Comparison of ENCODE assay signal across 17 mouse cellular contexts in the genomic region with DNA sequence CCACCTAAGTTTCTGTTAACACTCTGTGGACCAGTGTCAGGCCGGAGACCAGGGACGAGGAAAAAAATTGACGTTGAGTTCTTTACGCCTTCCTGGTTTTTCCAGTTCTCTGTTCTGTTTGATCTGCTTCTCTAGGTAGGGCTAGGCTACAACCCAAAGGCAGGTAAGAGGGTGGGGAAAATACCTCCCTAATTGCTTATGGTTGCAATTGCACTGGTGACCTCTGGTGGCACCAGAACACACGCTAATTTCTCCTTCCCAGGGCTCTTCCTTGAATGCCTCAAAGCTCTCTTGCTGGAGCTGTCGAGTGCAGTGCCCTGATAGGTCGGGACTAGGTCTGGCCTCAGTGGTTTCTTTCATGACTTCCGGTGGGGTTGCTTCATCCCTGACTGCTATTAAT. TPM values are rescaled to one million over a fixed set of nuclear protein-coding genes. Genes with fewer than 3 reads are reported as not detected.
DNase-seq lines count a peak whose midpoint lies in the region; ATAC-seq and TF ChIP-seq lines count a peak whose summit lies in the region.
"Had no signal": no experiment of that assay in that cellular context is flagged by ENCODE, and none has a peak within 500 bp of the region (broad histone marks: within the 10 kb centered on the region; RNA-seq: fewer than 3 reads in every experiment).

No protein-coding gene starts in this region.

- no peak overlapping the region for H3K4me3 ChIP-seq in hindbrain, postnatal 0 days (ENCODE audit: low read length)
- H3K4me3 ChIP-seq in hindbrain, embryonic 12.5 days, result no peak overlapping the region
- H3K4me3 ChIP-seq: hindbrain, embryonic 13.5 days; limb, embryonic 13.5 days; neural tube, embryonic 15.5 days had no signal

- no peak overlapping the region for H3K4me2 ChIP-seq in hindbrain, postnatal 0 days (ENCODE audit: low read depth, low read length)
- no peak overlapping the region for H3K4me2 ChIP-seq in hindbrain, embryonic 12.5 days (replicated peaks)
- H3K4me2 ChIP-seq: hindbrain, embryonic 13.5 days; limb, embryonic 13.5 days; neural tube, embryonic 15.5 days had no signal

- no peaks in the 10 kb centered on the region for H3K27me3 ChIP-seq in hindbrain, postnatal 0 days (ENCODE audit: insufficient read depth, low read length)
- H3K27me3 ChIP-seq in hindbrain, embryonic 12.5 days, result no peaks in the 10 kb centered on the region
- H3K27me3 ChIP-seq: hindbrain, embryonic 13.5 days; limb, embryonic 13.5 days; neural tube, embryonic 15.5 days had no signal

- TF ChIP-seq CTCF in hindbrain, postnatal 0 days (IDR thresholded peaks at IDR 0.05; ENCODE audit: low read depth), result peak; percentile 37; the same call in 1 of the 2 replicates

- WGBS in hindbrain, postnatal 0 days, result 62% methylated on average over 8 of the region's 8 CpGs
- WGBS in hindbrain, embryonic 12.5 days, result 58% methylated on average over 8 of the region's 8 CpGs

- no peak for ATAC-seq in hindbrain, postnatal 0 days
- no peak for ATAC-seq in hindbrain, embryonic 12.5 days (ENCODE audit: low FRiP score)

- no peaks in the 10 kb centered on the region for H3K9me3 ChIP-seq in hindbrain, postnatal 0 days (ENCODE audit: low read length)
- H3K9me3 ChIP-seq in hindbrain, embryonic 12.5 days (replicated peaks), result no peaks in the 10 kb centered on the region
- H3K9me3 ChIP-seq: neural tube, embryonic 15.5 days had no signal

- no peaks in the 10 kb centered on the region for H3K4me1 ChIP-seq in hindbrain, postnatal 0 days (ENCODE audit: insufficient read depth, low read length)
- H3K4me1 ChIP-seq in hindbrain, embryonic 12.5 days, result no peaks in the 10 kb centered on the region
- H3K4me1 ChIP-seq: hindbrain, embryonic 13.5 days; neural tube, embryonic 15.5 days had no signal

- H3K9ac ChIP-seq in hindbrain, postnatal 0 days (replicated peaks; ENCODE audit: low read length), result no peak overlapping the region
- no peak overlapping the region for H3K9ac ChIP-seq in hindbrain, embryonic 12.5 days
- H3K9ac ChIP-seq: hindbrain, embryonic 13.5 days; limb, embryonic 13.5 days; neural tube, embryonic 15.5 days had no signal

- DNase-seq in hindbrain, postnatal 0 days (ENCODE audit: low spot score), result peak; percentile 18
- DNase-seq in lung, postnatal 36 days, result peak; percentile 28
- DNase-seq in lung, postnatal 10 days, result no peak
- peak; percentile 4 for DNase-seq in gonadal fat pad, adult 2 months (ENCODE audit: low read depth)
- DNase-seq in gastrocnemius, postnatal 36 days, result no peak
- DNase-seq in c-Kit-positive CD71-positive TER-119-positive erythroid progenitor cells, embryonic 14.5 days (ENCODE audit: low spot score), result no peak
- DNase-seq: adrenal gland, postnatal 14 days; cerebellum, adult 9-11 months; gastrocnemius, postnatal 25 days; kidney, adult 9 months; retina, postnatal 1 day; thymus, postnatal 25 days had no signal

- intact Hi-C loops in gastrocnemius, postnatal 36 days (cut with DNase I), result no loop called here

- H3K27ac ChIP-seq in hindbrain, postnatal 0 days, result no peak overlapping the region
- H3K27ac ChIP-seq in hindbrain, embryonic 12.5 days, result no peak overlapping the region
- H3K27ac ChIP-seq: hindbrain, embryonic 13.5 days; limb, embryonic 13.5 days; neural tube, embryonic 15.5 days had no signal

- H3K36me3 ChIP-seq in hindbrain, postnatal 0 days (ENCODE audit: insufficient read depth, low read length), result no peaks in the 10 kb centered on the region
- H3K36me3 ChIP-seq in hindbrain, embryonic 12.5 days, result no peaks in the 10 kb centered on the region
- H3K36me3 ChIP-seq: G1E; hindbrain, embryonic 13.5 days; limb, embryonic 13.5 days; neural tube, embryonic 15.5 days had no signal

RNA-seq across cellular contexts. Expression of a gene that starts 42.9 kb away (rescaled TPM):
- total RNA-seq in hindbrain, postnatal 0 days (2014; rRNA removed), result 15.4 and 26.8 TPM in 2 replicates
- polyA plus RNA-seq in hindbrain, postnatal 0 days (2015; fragmentation: Nextera tagmentation; extraction: Ambion mirVana), result 16.8 and 19.9 TPM in 2 replicates
- polyA plus RNA-seq in hindbrain, embryonic 12.5 days (2016; fragmentation: Nextera tagmentation; extraction: Ambion mirVana), result 6.0 and 6.4 TPM in 2 replicates
- polyA plus RNA-seq in gonadal fat pad, adult 2 months (2012; rRNA removed), result 0.43 and 0.45 TPM in 2 replicates
- 1 to 10 TPM in 1 of 2 experiments, under 1 TPM in 1; 0.26 to 1.6 TPM for total RNA-seq in gastrocnemius, postnatal 36 days (2021)
- polyA plus RNA-seq: G1E had no signal

Comparison
In these comparisons a context has a peak if more than half of its experiments do, and no peak if none do; other contexts are left out.
1. DNase-seq: peak in hindbrain, postnatal 0 days (single experiment), lung, postnatal 36 days (single experiment) and gonadal fat pad, adult 2 months (single experiment); none in lung, postnatal 10 days (single experiment), gastrocnemius, postnatal 36 days (0 of 2) and c-Kit-positive CD71-positive TER-119-positive erythroid progenitor cells, embryonic 14.5 days (single experiment).